Mouse (Mus musculus) thymus, adult 2 months (tissue): Measurements from ENCODE around the gene Acvr2b. TPM values are rescaled to one million over a fixed set of nuclear protein-coding genes. Genes with fewer than 3 reads are reported as not detected.
"Not testable (repeated sequence)": the region's sequence is repeated elsewhere in the genome, so short reads cannot be mapped to it uniquely, and the experiment has no call there.

Experiments
- DNase-seq: peaks from one replicate; pipeline ENCODE4 v3.0.0; 2021
- H3K27ac ChIP-seq: fragments of 200-500 bp; 2 replicates; pipeline ENCODE4 v1.5.1; 2012; ENCODE audit warnings: low read length, control low read depth; ENCODE audit not compliant: control insufficient read depth, insufficient read depth
- H3K27me3 ChIP-seq: fragments of 200-500 bp; 2 replicates; pipeline ENCODE4 v1.6.1; 2012; ENCODE audit warnings: mild to moderate bottlenecking, low read length, moderate library complexity, mixed read lengths; ENCODE audit not compliant: control insufficient read depth, insufficient read depth
- H3K36me3 ChIP-seq: fragments of 200-500 bp; 2 replicates; pipeline ENCODE4 v1.6.1; 2012; ENCODE audit warnings: mild to moderate bottlenecking, low read length, moderate library complexity; ENCODE audit not compliant: control insufficient read depth, insufficient read depth
- H3K4me1 ChIP-seq: fragments of 200-500 bp; replicated peaks from 2 replicates; pipeline ENCODE4 v1.6.1; 2012; ENCODE audit warnings: low read length; ENCODE audit not compliant: control insufficient read depth, insufficient read depth
- H3K4me3 ChIP-seq: fragments of 200-500 bp; 2 replicates; pipeline ENCODE4 v1.5.1; 2012; ENCODE audit warnings: mild to moderate bottlenecking, low read length, control low read depth, moderate library complexity; ENCODE audit not compliant: control insufficient read depth, insufficient read depth
- CTCF ChIP-seq: fragments of 200-500 bp; IDR thresholded peaks from 2 replicates; pipeline ENCODE4 v1.5.1; 2012; ENCODE audit warnings: mild to moderate bottlenecking, control low read depth, low read length, moderate library complexity, borderline replicate concordance; ENCODE audit not compliant: control insufficient read depth, poor library complexity, insufficient read depth; ENCODE audit errors: extremely low read depth
- POLR2A ChIP-seq: fragments of 200-500 bp; IDR thresholded peaks from 2 replicates; pipeline ENCODE4 v1.6.1; 2012; ENCODE audit warnings: mild to moderate bottlenecking, low read length, control low read depth, moderate library complexity; ENCODE audit not compliant: control insufficient read depth, poor library complexity, insufficient read depth; ENCODE audit errors: extremely low read depth
- WGBS: fragments of 180-500 bp; shearing (Covaris S2); methylation state at CpG from one replicate; pipeline ENCODE4 v1.1.7; 2018; 5-methylcytosine and 5-hydroxymethylcytosine counted together
- polyA plus RNA-seq: library from polyadenylated mRNA; depleted of rRNA; stranded (reverse); fragments of >200 nt; gene quantifications from 2 replicates; pipeline ENCODE4 v1.2.3, GENCODE M21; 2012

Gene Acvr2b
- polyA plus RNA-seq, 1 experiment, result 7.7 TPM

- no peaks in the 10 kb centered on the region for H3K36me3 ChIP-seq
- no peaks in the 10 kb centered on the region for H3K27me3 ChIP-seq
- TF ChIP-seq CTCF (no peak), POLR2A (no peak)
- no peak for DNase-seq
- H3K27ac ChIP-seq, result no peak overlapping the region
- H3K4me1 ChIP-seq, result no peaks in the 10 kb centered on the region; the same call in 1 of the 2 replicates
- no peak overlapping the region for H3K4me3 ChIP-seq
- 95% methylated on average over 12 of the region's 12 CpGs for WGBS
Observed at GRCm38 (mm10) chr9:119363229-119363628, 38.7 kb upstream of the Acvr2b start.

- WGBS, result 36% methylated on average over 7 of the region's 7 CpGs
- TF ChIP-seq POLR2A, result no peak
- no peak for TF ChIP-seq CTCF
- H3K4me1 ChIP-seq, result no peaks in the 10 kb centered on the region
- H3K36me3 ChIP-seq, result no peaks in the 10 kb centered on the region
- no peaks in the 10 kb centered on the region for H3K27me3 ChIP-seq
- H3K4me3 ChIP-seq, result no peak within 1 kb of the TSS
- H3K27ac ChIP-seq, result no peak within 1 kb of the TSS
- no peak for DNase-seq
Observed at GRCm38 (mm10) chr9:119365284-119365683, 36.6 kb upstream of the Acvr2b start, which contains the start of gene Slc22a14. Slc22a14 (minus strand) TSS chr9:119365553.

- TF ChIP-seq POLR2A (no peak), CTCF (no peak)
- 94% methylated on average over 3 of the region's 3 CpGs for WGBS
- H3K27me3 ChIP-seq, result no peaks in the 10 kb centered on the region
- H3K36me3 ChIP-seq, result no peaks in the 10 kb centered on the region
- H3K4me1 ChIP-seq, result no peaks in the 10 kb centered on the region
- DNase-seq, result no peak
- no peak overlapping the region for H3K27ac ChIP-seq
- H3K4me3 ChIP-seq, result no peak overlapping the region
Observed at GRCm38 (mm10) chr9:119368367-119368766, 33.6 kb upstream of the Acvr2b start.

GRCm38 (mm10) chr9:119370770-119371169, 31.1 kb upstream of the Acvr2b start:
- H3K27ac ChIP-seq, H3K27me3 ChIP-seq, DNase-seq, H3K36me3 ChIP-seq, H3K4me1 ChIP-seq, H3K4me3 ChIP-seq: not testable (repeated sequence)
- 95% methylated on average over 4 of the region's 4 CpGs for WGBS

- Histone ChIP-seq H3K4me3 (no peak overlapping the region), H3K27me3 (no peaks in the 10 kb centered on the region), H3K4me1 (no peaks in the 10 kb centered on the region), H3K36me3 (no peaks in the 10 kb centered on the region), H3K27ac (no peak overlapping the region)
- TF ChIP-seq CTCF (no peak), POLR2A (no peak)
- DNase-seq, result no peak
- WGBS, result 95% methylated on average over 4 of the region's 4 CpGs
Observed at GRCm38 (mm10) chr9:119371251-119371650, 30.7 kb upstream of the Acvr2b start.

GRCm38 (mm10) chr9:119375008-119375407, 26.9 kb upstream of the Acvr2b start:
- no peaks in the 10 kb centered on the region for H3K4me1 ChIP-seq
- 91% methylated on average over 3 of the region's 3 CpGs for WGBS
- TF ChIP-seq CTCF (no peak), POLR2A (no peak)
- H3K27ac ChIP-seq, result no peak overlapping the region
- H3K36me3 ChIP-seq, result no peaks in the 10 kb centered on the region
- no peak overlapping the region for H3K4me3 ChIP-seq
- H3K27me3 ChIP-seq, result no peaks in the 10 kb centered on the region
- DNase-seq, result no peak

- H3K27ac ChIP-seq, result no peak overlapping the region
- no peak for DNase-seq
- H3K36me3 ChIP-seq, result no peaks in the 10 kb centered on the region
- H3K4me1 ChIP-seq, result no peaks in the 10 kb centered on the region
- no peaks in the 10 kb centered on the region for H3K27me3 ChIP-seq
- TF ChIP-seq CTCF, result no peak
- no peak for TF ChIP-seq POLR2A
- WGBS, result 84% methylated on average over 6 of the region's 6 CpGs
- H3K4me3 ChIP-seq, result no peak overlapping the region
Observed at GRCm38 (mm10) chr9:119375556-119375955, 26.4 kb upstream of the Acvr2b start.
